Mouse (Mus musculus): Measurements from ENCODE around the gene Pin1.

DNA sequence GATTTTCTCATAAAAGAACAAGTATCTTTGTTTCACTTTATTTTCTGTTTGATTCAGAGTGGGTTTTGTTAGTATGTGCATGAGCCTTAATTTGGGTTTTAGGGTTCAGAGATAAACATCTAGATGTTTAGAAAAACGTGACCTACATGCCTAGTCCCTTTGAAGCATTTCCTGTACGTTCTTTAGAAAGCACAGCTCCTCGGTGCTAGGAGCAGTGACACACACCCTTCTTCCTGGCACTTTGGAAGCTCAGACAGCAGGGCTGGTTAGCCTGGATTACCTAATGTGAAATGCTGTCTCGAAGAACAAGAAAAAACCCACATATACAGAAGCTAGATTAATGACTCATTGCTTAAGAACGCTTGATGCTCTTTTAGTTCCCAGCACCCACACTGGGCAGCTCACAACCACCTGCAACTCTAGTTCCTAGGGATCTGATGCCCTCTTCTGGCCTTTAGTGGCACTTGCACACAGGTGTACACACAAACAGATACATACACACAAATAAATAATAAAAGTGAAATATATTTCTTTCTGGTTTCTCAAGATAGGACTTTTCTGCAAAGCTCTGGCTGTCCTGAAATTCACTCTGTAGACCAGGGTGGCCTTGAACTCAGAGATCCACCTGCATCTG, 41.9 kb upstream of the Pin1 start:
- TF ChIP-seq CTCF (IDR thresholded peaks at IDR 0.05; ENCODE audit: control insufficient read depth, insufficient read depth, insufficient read length): no peak
- TF ChIP-seq MAX (IDR thresholded peaks at IDR 0.05): no peak
- TF ChIP-seq USF1 (IDR thresholded peaks at IDR 0.05; ENCODE audit: low read depth): no peak
- no peak for TF ChIP-seq FOSL1 (IDR thresholded peaks at IDR 0.05; ENCODE audit: insufficient read depth, low read length, poor library complexity, severe bottlenecking)
- TF ChIP-seq CEBPB (IDR thresholded peaks at IDR 0.05; ENCODE audit: low read depth): no peak
